Comparison of ENCODE assay signal across 17 mouse cellular contexts in the genomic region with DNA sequence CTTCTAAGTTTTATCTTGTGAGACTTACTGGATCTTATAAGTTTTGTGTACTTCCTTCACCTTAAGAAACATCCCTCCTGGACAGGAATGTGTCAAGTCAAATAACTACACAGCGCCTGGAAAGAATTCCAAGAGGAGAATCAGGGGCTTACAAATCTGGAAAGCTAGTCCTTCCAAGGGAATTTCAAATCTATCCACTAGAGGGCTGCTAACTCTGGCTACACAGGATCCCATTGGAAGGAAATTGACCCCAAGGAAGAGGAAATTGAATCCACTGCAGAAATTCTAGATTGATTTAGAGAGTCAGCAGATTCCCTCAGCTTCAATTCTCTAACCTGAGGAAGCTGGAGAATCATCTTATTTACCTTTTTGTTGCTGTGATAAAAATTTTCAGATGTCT.
A peak's percentile ranks its signal among the peaks of the same experiment; 100 is the strongest.
DNase-seq lines count a peak whose midpoint lies in the region; ATAC-seq and TF ChIP-seq lines count a peak whose summit lies in the region.
"Had no signal": no experiment of that assay in that cellular context is flagged by ENCODE, and none has a peak within 500 bp of the region (broad histone marks: within the 10 kb centered on the region; RNA-seq: fewer than 3 reads in every experiment).

No protein-coding gene starts in this region.

- no peak for ATAC-seq in intestine, postnatal 0 days
- no peak for ATAC-seq in intestine, embryonic 15.5 days
- no peak for ATAC-seq in midbrain, postnatal 0 days (ENCODE audit: low FRiP score)
- ATAC-seq: liver, postnatal 0 days had no signal

- H3K9ac ChIP-seq in intestine, postnatal 0 days (ENCODE audit: low read depth, low read length): no peak overlapping the region
- no peak overlapping the region for H3K9ac ChIP-seq in intestine, embryonic 15.5 days
- no peak overlapping the region for H3K9ac ChIP-seq in midbrain, postnatal 0 days (replicated peaks; ENCODE audit: low read length, poor library complexity, severe bottlenecking)
- H3K9ac ChIP-seq: embryonic facial prominence, embryonic 12.5 days; hindbrain, embryonic 13.5 days; limb, embryonic 13.5 days; liver, postnatal 0 days had no signal

- 54% methylated on average over 1 of the region's 1 CpGs for WGBS in intestine, postnatal 0 days
- WGBS in intestine, embryonic 15.5 days: 64% methylated on average over 1 of the region's 1 CpGs
- 67% methylated on average over 1 of the region's 1 CpGs for WGBS in midbrain, postnatal 0 days
- WGBS in midbrain, embryonic 10.5 days: 63% methylated on average over 1 of the region's 1 CpGs

- H3K36me3 ChIP-seq in intestine, postnatal 0 days (ENCODE audit: control insufficient read depth, insufficient read depth): no peaks in the 10 kb centered on the region
- H3K36me3 ChIP-seq in intestine, embryonic 15.5 days: no peaks in the 10 kb centered on the region
- no peaks in the 10 kb centered on the region for H3K36me3 ChIP-seq in midbrain, postnatal 0 days (ENCODE audit: insufficient read depth, low read length)
- no peaks in the 10 kb centered on the region for H3K36me3 ChIP-seq in midbrain, embryonic 10.5 days
- H3K36me3 ChIP-seq: embryonic facial prominence, embryonic 12.5 days; hindbrain, embryonic 13.5 days; limb, embryonic 13.5 days had no signal

- peak; percentile 38; the same call in 1 of the 2 replicates for TF ChIP-seq CTCF in intestine, postnatal 0 days (IDR thresholded peaks at IDR 0.05; ENCODE audit: low read depth)
- TF ChIP-seq CTCF in midbrain, postnatal 0 days (IDR thresholded peaks at IDR 0.05): peak; percentile 54

- DNase-seq in midbrain, postnatal 0 days (ENCODE audit: low spot score): peak; percentile 9
- DNase-seq in midbrain, embryonic 10.5 days (ENCODE audit: low spot score): no peak
- peak; percentile 43 for DNase-seq in brain, adult 2 months (ENCODE audit: low read depth, low spot score)
- DNase-seq in retina, postnatal 1 day: peak; percentile 11
- no peak for DNase-seq in cerebellum, adult 11 months
- no peak for DNase-seq in thymus, postnatal 14 days
- DNase-seq: cerebellum, adult 8-10 months; heart, adult 18-20 months; kidney, adult 18-20 months; kidney, postnatal 36 days; layer of hippocampus, postnatal 36 days; liver, postnatal 0 days had no signal

- H3K9me3 ChIP-seq in intestine, postnatal 0 days (ENCODE audit: control insufficient read depth): no peaks in the 10 kb centered on the region
- no peaks in the 10 kb centered on the region for H3K9me3 ChIP-seq in intestine, embryonic 15.5 days
- H3K9me3 ChIP-seq in midbrain, postnatal 0 days (ENCODE audit: low read length): no peaks in the 10 kb centered on the region
- no peaks in the 10 kb centered on the region for H3K9me3 ChIP-seq in midbrain, embryonic 10.5 days (replicated peaks)
- H3K9me3 ChIP-seq: embryonic facial prominence, embryonic 12.5 days; hindbrain, embryonic 13.5 days; limb, embryonic 13.5 days had no signal

- H3K27me3 ChIP-seq in intestine, postnatal 0 days (replicated peaks; ENCODE audit: control insufficient read depth, insufficient read depth, low read length): no peaks in the 10 kb centered on the region
- H3K27me3 ChIP-seq in intestine, embryonic 15.5 days (replicated peaks): no peaks in the 10 kb centered on the region
- H3K27me3 ChIP-seq in midbrain, postnatal 0 days (ENCODE audit: insufficient read depth, low read length): no peaks in the 10 kb centered on the region
- no peaks in the 10 kb centered on the region for H3K27me3 ChIP-seq in midbrain, embryonic 10.5 days (ENCODE audit: low read depth, poor library complexity, severe bottlenecking)
- H3K27me3 ChIP-seq: embryonic facial prominence, embryonic 12.5 days; hindbrain, embryonic 13.5 days; limb, embryonic 13.5 days had no signal

- H3K4me1 ChIP-seq in intestine, postnatal 0 days (replicated peaks; ENCODE audit: control insufficient read depth, insufficient read depth, low read length): no peaks in the 10 kb centered on the region
- H3K4me1 ChIP-seq in intestine, embryonic 15.5 days (replicated peaks): no peaks in the 10 kb centered on the region
- no peaks in the 10 kb centered on the region for H3K4me1 ChIP-seq in midbrain, postnatal 0 days (ENCODE audit: insufficient read depth, low read length)
- no peaks in the 10 kb centered on the region for H3K4me1 ChIP-seq in midbrain, embryonic 10.5 days
- H3K4me1 ChIP-seq: embryonic facial prominence, embryonic 12.5 days; hindbrain, embryonic 13.5 days; limb, embryonic 13.5 days had no signal

- no peak overlapping the region for H3K4me2 ChIP-seq in intestine, postnatal 0 days (replicated peaks; ENCODE audit: low read depth)
- no peak overlapping the region for H3K4me2 ChIP-seq in intestine, embryonic 15.5 days (replicated peaks)
- H3K4me2 ChIP-seq in midbrain, postnatal 0 days (ENCODE audit: low read depth, low read length, poor library complexity, severe bottlenecking): no peak overlapping the region
- H3K4me2 ChIP-seq: embryonic facial prominence, embryonic 12.5 days; hindbrain, embryonic 13.5 days; limb, embryonic 13.5 days had no signal

- H3K27ac ChIP-seq in intestine, postnatal 0 days (ENCODE audit: low read depth, low read length): no peak overlapping the region
- no peak overlapping the region for H3K27ac ChIP-seq in intestine, embryonic 15.5 days
- no peak overlapping the region for H3K27ac ChIP-seq in midbrain, postnatal 0 days (ENCODE audit: low read depth, low read length)
- H3K27ac ChIP-seq in midbrain, embryonic 10.5 days (replicated peaks): no peak overlapping the region
- H3K27ac ChIP-seq: embryonic facial prominence, embryonic 12.5 days; hindbrain, embryonic 13.5 days; limb, embryonic 13.5 days had no signal

- no peak overlapping the region for H3K4me3 ChIP-seq in intestine, postnatal 0 days (ENCODE audit: low read depth, low read length)
- H3K4me3 ChIP-seq in intestine, embryonic 15.5 days (replicated peaks): no peak overlapping the region
- no peak overlapping the region for H3K4me3 ChIP-seq in midbrain, postnatal 0 days (ENCODE audit: low read depth, low read length)
- H3K4me3 ChIP-seq in midbrain, embryonic 10.5 days: no peak overlapping the region
- H3K4me3 ChIP-seq: embryonic facial prominence, embryonic 12.5 days; hindbrain, embryonic 13.5 days; limb, embryonic 13.5 days had no signal

Comparison
In these comparisons a context has a peak if more than half of its experiments do, and no peak if none do; other contexts are left out.
1. DNase-seq: peak in midbrain, postnatal 0 days (single experiment), brain, adult 2 months (single experiment) and retina, postnatal 1 day (single experiment); none in midbrain, embryonic 10.5 days (single experiment), cerebellum, adult 11 months (single experiment) and thymus, postnatal 14 days (single experiment).